Mouse (Mus musculus): ENCODE measurements around the gene Gpkow. TPM values are rescaled to one million over a fixed set of nuclear protein-coding genes. Genes with fewer than 3 reads are reported as not detected.
A peak's percentile ranks its signal among the peaks of the same experiment; 100 is the strongest.
"Not testable (repeated sequence)": the region's sequence is repeated elsewhere in the genome, so short reads cannot be mapped to it uniquely, and the experiment has no call there.

Gene Gpkow
- polyA plus RNA-seq, 1 experiment from 2014 or later = 29.5 TPM

- H3K27me3 ChIP-seq (replicated peaks; ENCODE audit: control insufficient read depth, insufficient read depth, low read length) = no peaks in the 10 kb centered on the region
- no peak overlapping the region for H3K27ac ChIP-seq (ENCODE audit: low read length)
- peak overlapping the region; percentile 55 for H3K4me2 ChIP-seq (ENCODE audit: low read depth, low read length)
- peak overlapping the region; percentile 38 for H3K4me3 ChIP-seq (ENCODE audit: low read length)
- peak; percentile 97 for ATAC-seq
- 16% methylated on average over 27 of the region's 27 CpGs for WGBS
- H3K4me1 ChIP-seq (ENCODE audit: control insufficient read depth, insufficient read depth, low read length) = no peaks in the 10 kb centered on the region; the same call in none of the 2 replicates
- H3K9ac ChIP-seq (ENCODE audit: low read depth, low read length) = 0 out of 2 replicates have a peak overlapping the region, but pooled peaks have one; percentile 33
- no peaks in the 10 kb centered on the region for H3K9me3 ChIP-seq (ENCODE audit: control insufficient read depth, low read length)
- no peaks in the 10 kb centered on the region for H3K36me3 ChIP-seq (ENCODE audit: control insufficient read depth, insufficient read depth, low read length)
Observed at GRCm38 (mm10) chrX:7679405-7680056, 17.4 kb upstream of the Gpkow start.

GRCm38 (mm10) chrX:7680057-7680412 lies 16.9 kb upstream of the Gpkow start:
- no peaks in the 10 kb centered on the region for H3K9me3 ChIP-seq (ENCODE audit: control insufficient read depth, low read length)
- no peak overlapping the region for H3K27ac ChIP-seq (ENCODE audit: low read length)
- peak; percentile 14 for ATAC-seq
- peak overlapping the region; percentile 55 for H3K4me2 ChIP-seq (ENCODE audit: low read depth, low read length)
- 18% methylated on average over 12 of the region's 12 CpGs for WGBS
- peak overlapping the region; percentile 38 for H3K4me3 ChIP-seq (ENCODE audit: low read length)
- H3K36me3 ChIP-seq (ENCODE audit: control insufficient read depth, insufficient read depth, low read length) = no peaks in the 10 kb centered on the region
- no peaks in the 10 kb centered on the region for H3K27me3 ChIP-seq (replicated peaks; ENCODE audit: control insufficient read depth, insufficient read depth, low read length)
- H3K4me1 ChIP-seq (ENCODE audit: control insufficient read depth, insufficient read depth, low read length) = no peaks in the 10 kb centered on the region; the same call in 1 of the 2 replicates
- 0 out of 2 replicates have a peak overlapping the region, but pooled peaks have one; percentile 33 for H3K9ac ChIP-seq (ENCODE audit: low read depth, low read length)

- Histone ChIP-seq H3K36me3 (ENCODE audit: control insufficient read depth, insufficient read depth, low read length) (no peaks in the 10 kb centered on the region), H3K27me3 (replicated peaks; ENCODE audit: control insufficient read depth, insufficient read depth, low read length) (no peaks in the 10 kb centered on the region), H3K4me3 (ENCODE audit: low read length) (peak within 1 kb of the TSS; percentile 38), H3K27ac (ENCODE audit: low read length) (no peak within 1 kb of the TSS), H3K4me1 (ENCODE audit: control insufficient read depth, insufficient read depth, low read length) (no peaks in the 10 kb centered on the region), H3K9ac (ENCODE audit: low read depth, low read length) (0 out of 2 replicates have a peak within 1 kb of the TSS, but pooled peaks have one; percentile 33), H3K4me2 (ENCODE audit: low read depth, low read length) (peak within 1 kb of the TSS; percentile 55), H3K9me3 (ENCODE audit: control insufficient read depth, low read length) (no peaks in the 10 kb centered on the region)
- no peak for ATAC-seq
- WGBS = 66% methylated on average over 14 of the region's 14 CpGs
Observed at GRCm38 (mm10) chrX:7680864-7681263, 16.1 kb upstream of the Gpkow start, which contains the start of gene Magix. Magix (minus strand) TSS chrX:7681251.

GRCm38 (mm10) chrX:7688321-7688720 lies 8.6 kb upstream of the Gpkow start:
- H3K9ac ChIP-seq (ENCODE audit: low read depth, low read length) = no peak overlapping the region
- no peaks in the 10 kb centered on the region for H3K27me3 ChIP-seq (replicated peaks; ENCODE audit: control insufficient read depth, insufficient read depth, low read length)
- H3K27ac ChIP-seq (ENCODE audit: low read length) = no peak overlapping the region
- no peaks in the 10 kb centered on the region for H3K36me3 ChIP-seq (ENCODE audit: control insufficient read depth, insufficient read depth, low read length)
- no peak overlapping the region for H3K4me2 ChIP-seq (ENCODE audit: low read depth, low read length)
- no peaks in the 10 kb centered on the region for H3K9me3 ChIP-seq (ENCODE audit: control insufficient read depth, low read length)
- H3K4me3 ChIP-seq (ENCODE audit: low read length) = no peak overlapping the region
- WGBS = 87% methylated on average over 2 of the region's 2 CpGs
- ATAC-seq = no peak
- no peaks in the 10 kb centered on the region for H3K4me1 ChIP-seq (ENCODE audit: control insufficient read depth, insufficient read depth, low read length)

GRCm38 (mm10) chrX:7690486-7690885 lies 6.4 kb upstream of the Gpkow start:
- Histone ChIP-seq H3K36me3 (ENCODE audit: control insufficient read depth, insufficient read depth, low read length) (no peaks in the 10 kb centered on the region), H3K9me3 (ENCODE audit: control insufficient read depth, low read length) (no peaks in the 10 kb centered on the region), H3K4me1 (ENCODE audit: control insufficient read depth, insufficient read depth, low read length) (no peaks in the 10 kb centered on the region), H3K4me3 (ENCODE audit: low read length) (no peak overlapping the region), H3K27ac (ENCODE audit: low read length) (no peak overlapping the region), H3K9ac (ENCODE audit: low read depth, low read length) (no peak overlapping the region), H3K27me3 (replicated peaks; ENCODE audit: control insufficient read depth, insufficient read depth, low read length) (no peaks in the 10 kb centered on the region), H3K4me2 (ENCODE audit: low read depth, low read length) (no peak overlapping the region)
- 57% methylated on average over 3 of the region's 3 CpGs for WGBS
- no peak for ATAC-seq

GRCm38 (mm10) chrX:7692862-7693261 lies 4.1 kb upstream of the Gpkow start:
- WGBS = 39% methylated on average over 4 of the region's 4 CpGs

GRCm38 (mm10) chrX:7696520-7696919 lies 411 bp upstream of the Gpkow start:
- peak; percentile 61 for ATAC-seq
- Histone ChIP-seq H3K36me3 (ENCODE audit: control insufficient read depth, insufficient read depth, low read length) (no peaks in the 10 kb centered on the region), H3K27ac (ENCODE audit: low read length) (no peak overlapping the region), H3K27me3 (replicated peaks; ENCODE audit: control insufficient read depth, insufficient read depth, low read length) (no peaks in the 10 kb centered on the region), H3K4me3 (ENCODE audit: low read length) (no peak overlapping the region), H3K9me3 (ENCODE audit: control insufficient read depth, low read length) (no peaks in the 10 kb centered on the region), H3K9ac (ENCODE audit: low read depth, low read length) (no peak overlapping the region), H3K4me1 (ENCODE audit: control insufficient read depth, insufficient read depth, low read length) (no peaks in the 10 kb centered on the region; the same call in 1 of the 2 replicates), H3K4me2 (ENCODE audit: low read depth, low read length) (peak overlapping the region; percentile 8; the same call in 1 of the 2 replicates)
- 42% methylated on average over 6 of the region's 6 CpGs for WGBS

More at GRCm38 (mm10) chrX:7692862-7693261, 4.1 kb upstream of the Gpkow start:
- H3K36me3 ChIP-seq (ENCODE audit: control insufficient read depth, insufficient read depth, low read length) = no peaks in the 10 kb centered on the region
- no peak for ATAC-seq
- H3K9ac ChIP-seq (ENCODE audit: low read depth, low read length) = no peak overlapping the region
- no peaks in the 10 kb centered on the region for H3K27me3 ChIP-seq (replicated peaks; ENCODE audit: control insufficient read depth, insufficient read depth, low read length)
- no peak overlapping the region for H3K27ac ChIP-seq (ENCODE audit: low read length)
- no peaks in the 10 kb centered on the region for H3K4me1 ChIP-seq (ENCODE audit: control insufficient read depth, insufficient read depth, low read length)
- no peak overlapping the region for H3K4me3 ChIP-seq (ENCODE audit: low read length)
- H3K4me2 ChIP-seq (ENCODE audit: low read depth, low read length) = no peak overlapping the region
- no peaks in the 10 kb centered on the region for H3K9me3 ChIP-seq (ENCODE audit: control insufficient read depth, low read length)

- H3K4me2 ChIP-seq (ENCODE audit: low read depth, low read length) = peak overlapping the region; percentile 37
- H3K9me3 ChIP-seq (ENCODE audit: control insufficient read depth, low read length); H3K27ac ChIP-seq (ENCODE audit: low read length); H3K4me1 ChIP-seq (ENCODE audit: control insufficient read depth, insufficient read depth, low read length); H3K36me3 ChIP-seq (ENCODE audit: control insufficient read depth, insufficient read depth, low read length); ATAC-seq; H3K27me3 ChIP-seq (replicated peaks; ENCODE audit: control insufficient read depth, insufficient read depth, low read length): not testable (repeated sequence)
- peak overlapping the region; percentile 32 for H3K4me3 ChIP-seq (ENCODE audit: low read length)
- 27% methylated on average over 5 of the region's 12 CpGs for WGBS
- peak overlapping the region; percentile 49; the same call in 1 of the 2 replicates for H3K9ac ChIP-seq (ENCODE audit: low read depth, low read length)
Observed at GRCm38 (mm10) chrX:7713764-7714134, 16.8 kb downstream of the Gpkow start.

GRCm38 (mm10) chrX:7714135-7714899 lies 17.4 kb downstream of the Gpkow start, which contains the start of gene Wdr45:
Wdr45 (plus strand) TSS chrX:7714333.
- ATAC-seq = peak; percentile 97
- H3K4me1 ChIP-seq (ENCODE audit: control insufficient read depth, insufficient read depth, low read length); H3K27me3 ChIP-seq (replicated peaks; ENCODE audit: control insufficient read depth, insufficient read depth, low read length); H3K9me3 ChIP-seq (ENCODE audit: control insufficient read depth, low read length); H3K27ac ChIP-seq (ENCODE audit: low read length); H3K36me3 ChIP-seq (ENCODE audit: control insufficient read depth, insufficient read depth, low read length): not testable (repeated sequence)
- peak within 1 kb of the TSS; percentile 49; the same call in 1 of the 2 replicates for H3K9ac ChIP-seq (ENCODE audit: low read depth, low read length)
- WGBS = 13% methylated on average over 24 of the region's 60 CpGs
- H3K4me2 ChIP-seq (ENCODE audit: low read depth, low read length) = peak within 1 kb of the TSS; percentile 37
- H3K4me3 ChIP-seq (ENCODE audit: low read length) = peak within 1 kb of the TSS; percentile 32
